Comparison of ENCODE assay signal across 28 mouse cellular contexts in genomic region chr4:47247574-47247973, GRCm38 (mm10). TPM values are rescaled to one million over a fixed set of nuclear protein-coding genes. Genes with fewer than 3 reads are reported as not detected.
DNase-seq lines count a peak whose midpoint lies in the region; ATAC-seq lines count a peak whose summit lies in the region.
"Had no signal": no experiment of that assay in that cellular context is flagged by ENCODE, and none has a peak within 500 bp of the region (broad histone marks: within the 10 kb centered on the region; RNA-seq: fewer than 3 reads in every experiment).

No protein-coding gene starts in this region.

- H3K4me1 ChIP-seq in kidney, embryonic 16.5 days (ENCODE audit: insufficient read depth, low read length) = no peaks in the 10 kb centered on the region
- H3K4me1 ChIP-seq: hindbrain, embryonic 12.5 days; intestine, embryonic 15.5 days; limb, embryonic 12.5 days; neural tube, embryonic 13.5 days had no signal

- H3K36me3 ChIP-seq in kidney, embryonic 16.5 days (ENCODE audit: insufficient read depth, low read length) = no peaks in the 10 kb centered on the region
- H3K36me3 ChIP-seq: embryonic facial prominence, embryonic 12.5 days; hindbrain, embryonic 12.5 days; intestine, embryonic 15.5 days; limb, embryonic 12.5 days; lung, embryonic 15.5 days; midbrain, embryonic 13.5 days; neural tube, embryonic 13.5 days had no signal

- H3K27me3 ChIP-seq in kidney, embryonic 16.5 days (ENCODE audit: insufficient read depth, low read length) = no peaks in the 10 kb centered on the region
- H3K27me3 ChIP-seq: embryonic facial prominence, embryonic 12.5 days; hindbrain, embryonic 12.5 days; intestine, embryonic 15.5 days; limb, embryonic 12.5 days; lung, embryonic 15.5 days; midbrain, embryonic 13.5 days; neural tube, embryonic 13.5 days; Patski had no signal

- H3K4me2 ChIP-seq in kidney, embryonic 16.5 days (replicated peaks; ENCODE audit: low read depth, low read length) = no peak overlapping the region
- H3K4me2 ChIP-seq: embryonic facial prominence, embryonic 12.5 days; hindbrain, embryonic 12.5 days; intestine, embryonic 15.5 days; limb, embryonic 12.5 days; liver, embryonic 11.5 days; lung, embryonic 15.5 days; midbrain, embryonic 13.5 days; neural tube, embryonic 13.5 days had no signal

- WGBS in kidney, embryonic 16.5 days = 63% methylated on average over 6 of the region's 6 CpGs

- no peak for DNase-seq in frontal cortex, postnatal 10 days (ENCODE audit: low spot score in 2 of 2)
- no peak for DNase-seq in kidney, postnatal 4 days
- peak; percentile 15 for DNase-seq in right cerebral cortex, adult 18-20 months
- DNase-seq in right cerebral cortex, postnatal 14 days = no peak
- DNase-seq in telencephalon, adult 2 months (ENCODE audit: low read depth, low spot score) = peak; percentile 66
- DNase-seq in layer of hippocampus, postnatal 25 days (ENCODE audit: extremely low spot score in 1 of 2, low spot score in 1 of 2) = no peak
- DNase-seq: adrenal gland, postnatal 10 days; cerebellum, adult 11 months; cerebellum, adult 9-11 months; embryo, embryonic 11 days; heart, adult 2 months; heart, postnatal 36 days; kidney, adult 9 months; kidney, postnatal 14 days; layer of hippocampus, postnatal 36 days; lung, postnatal 4 days had no signal

- no peak overlapping the region for H3K4me3 ChIP-seq in kidney, embryonic 16.5 days (ENCODE audit: low read length)
- H3K4me3 ChIP-seq: embryonic facial prominence, embryonic 12.5 days; heart, adult 2 months; hindbrain, embryonic 12.5 days; intestine, embryonic 15.5 days; limb, embryonic 12.5 days; lung, embryonic 15.5 days; midbrain, embryonic 13.5 days; neural tube, embryonic 13.5 days had no signal

- ATAC-seq in frontal cortex, adult (ENCODE audit: low TSS enrichment) = peak; percentile 22
- ATAC-seq in kidney, embryonic 16.5 days (ENCODE audit: low FRiP score, low TSS enrichment) = no peak
- ATAC-seq: intestine, embryonic 15.5 days; midbrain, embryonic 13.5 days; Patski had no signal

- no peak overlapping the region for H3K9ac ChIP-seq in kidney, embryonic 16.5 days (replicated peaks; ENCODE audit: low read length)
- H3K9ac ChIP-seq: embryonic facial prominence, embryonic 12.5 days; hindbrain, embryonic 12.5 days; intestine, embryonic 15.5 days; limb, embryonic 12.5 days; lung, embryonic 15.5 days; midbrain, embryonic 13.5 days; neural tube, embryonic 13.5 days had no signal

- peak overlapping the region; percentile 43; the same call in 1 of the 2 replicates for H3K27ac ChIP-seq in kidney, embryonic 16.5 days (ENCODE audit: low read length)
- H3K27ac ChIP-seq: embryonic facial prominence, embryonic 12.5 days; heart, adult 2 months; hindbrain, embryonic 12.5 days; hindbrain, postnatal 0 days; intestine, embryonic 15.5 days; limb, embryonic 12.5 days; lung, embryonic 15.5 days; midbrain, embryonic 13.5 days; neural tube, embryonic 13.5 days had no signal

- H3K9me3 ChIP-seq in kidney, embryonic 16.5 days (ENCODE audit: low read length) = peaks cover 2% of the 10 kb centered on the region; the same call in 1 of the 2 replicates
- H3K9me3 ChIP-seq: embryonic facial prominence, embryonic 12.5 days; hindbrain, embryonic 12.5 days; intestine, embryonic 15.5 days; lung, embryonic 15.5 days; midbrain, embryonic 13.5 days; neural tube, embryonic 13.5 days had no signal

RNA-seq across cellular contexts. Expression of gene Col15a1, which starts 39.6 kb away (rescaled TPM):
- 26.5 and 29.1 TPM in 2 replicates for polyA plus RNA-seq in kidney, embryonic 16.5 days (2015; fragmentation: Nextera tagmentation; extraction: Ambion mirVana)
- total RNA-seq in layer of hippocampus, postnatal 25 days (2021) = 10 to 100 TPM in 1 of 2 experiments, 1 to 10 TPM in 1; 5.6 to 10.6 TPM

Comparison
In these comparisons a context has a peak if more than half of its experiments do, and no peak if none do; other contexts are left out.
1. DNase-seq: peak in right cerebral cortex, adult 18-20 months (single experiment) and telencephalon, adult 2 months (single experiment); none in frontal cortex, postnatal 10 days (0 of 2), kidney, postnatal 4 days (0 of 2), right cerebral cortex, postnatal 14 days (single experiment) and layer of hippocampus, postnatal 25 days (0 of 2).